In the genomic region with DNA sequence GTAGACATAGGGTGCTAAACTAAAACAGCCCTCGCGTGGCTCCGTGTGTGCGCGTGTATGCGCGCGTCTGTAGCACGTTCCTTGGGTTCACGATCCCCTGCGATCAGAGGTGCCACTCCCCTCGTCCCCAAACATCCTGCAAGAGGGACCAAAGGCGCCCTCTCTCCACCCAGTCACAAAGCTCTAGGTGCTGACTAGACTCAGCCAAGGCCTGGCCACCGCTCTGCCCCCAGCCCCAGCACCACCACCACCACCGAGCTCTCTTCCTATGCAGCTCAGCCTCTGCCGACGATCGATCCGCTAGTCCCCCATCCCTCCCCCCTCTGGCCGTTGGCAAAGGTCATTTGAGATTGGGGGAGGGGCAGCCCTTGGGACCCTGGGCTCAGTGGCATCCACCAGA, we compare ENCODE assay signal across 14 mouse cellular contexts. TPM values are rescaled to one million over a fixed set of nuclear protein-coding genes. Genes with fewer than 3 reads are reported as not detected.
DNase-seq lines count a peak whose midpoint lies in the region; ATAC-seq and TF ChIP-seq lines count a peak whose summit lies in the region.
"Had no signal": no experiment of that assay in that cellular context is flagged by ENCODE, and none has a peak within 500 bp of the region (broad histone marks: within the 10 kb centered on the region; RNA-seq: fewer than 3 reads in every experiment).

No protein-coding gene starts in this region.

- H3K27ac ChIP-seq in heart, embryonic 16.5 days (ENCODE audit: low read length), result no peak overlapping the region
- 0 out of 2 replicates have a peak overlapping the region, but pooled peaks have one; percentile 27 for H3K27ac ChIP-seq in hindbrain, embryonic 14.5 days
- peak overlapping the region; percentile 69; the same call in 1 of the 2 replicates for H3K27ac ChIP-seq in midbrain, embryonic 10.5 days (replicated peaks)
- H3K27ac ChIP-seq in stomach, embryonic 15.5 days, result no peak overlapping the region
- H3K27ac ChIP-seq in intestine, postnatal 0 days (ENCODE audit: low read depth, low read length), result no peak overlapping the region

- WGBS in heart, embryonic 16.5 days, result 1% methylated on average over 20 of the region's 20 CpGs
- under 1% methylated on average over 20 of the region's 20 CpGs for WGBS in hindbrain, embryonic 14.5 days
- under 1% methylated on average over 20 of the region's 20 CpGs for whole genome bisulfite sequencing in midbrain, embryonic 10.5 days
- WGBS in stomach, embryonic 15.5 days, result 1% methylated on average over 20 of the region's 20 CpGs
- under 1% methylated on average over 20 of the region's 20 CpGs for WGBS in intestine, postnatal 0 days

- peaks cover 95% of the 10 kb centered on the region for H3K27me3 ChIP-seq in heart, embryonic 16.5 days (ENCODE audit: control insufficient read depth, insufficient read depth, low read length)
- H3K27me3 ChIP-seq in hindbrain, embryonic 14.5 days (ENCODE audit: control insufficient read depth, insufficient read depth, low read length), result peaks cover 97% of the 10 kb centered on the region
- H3K27me3 ChIP-seq in midbrain, embryonic 10.5 days (ENCODE audit: low read depth, poor library complexity, severe bottlenecking), result peaks cover 100% of the 10 kb centered on the region
- peaks cover 96% of the 10 kb centered on the region for H3K27me3 ChIP-seq in stomach, embryonic 15.5 days (replicated peaks)
- H3K27me3 ChIP-seq in intestine, postnatal 0 days (replicated peaks; ENCODE audit: control insufficient read depth, insufficient read depth, low read length), result peaks cover 97% of the 10 kb centered on the region

- no peak overlapping the region for H3K4me2 ChIP-seq in heart, embryonic 16.5 days (ENCODE audit: low read depth, low read length)
- peak overlapping the region; percentile 60 for H3K4me2 ChIP-seq in hindbrain, embryonic 14.5 days (replicated peaks)
- H3K4me2 ChIP-seq in stomach, embryonic 15.5 days, result peak overlapping the region; percentile 92
- no peak overlapping the region for H3K4me2 ChIP-seq in intestine, postnatal 0 days (replicated peaks; ENCODE audit: low read depth)

- H3K4me3 ChIP-seq in heart, embryonic 16.5 days (ENCODE audit: low read length), result peak overlapping the region; percentile 51
- H3K4me3 ChIP-seq in hindbrain, embryonic 14.5 days (replicated peaks; ENCODE audit: low read length), result peak overlapping the region; percentile 39
- H3K4me3 ChIP-seq in midbrain, embryonic 10.5 days, result peak overlapping the region; percentile 55
- H3K4me3 ChIP-seq in stomach, embryonic 15.5 days (replicated peaks), result peak overlapping the region; percentile 46
- no peak overlapping the region for H3K4me3 ChIP-seq in intestine, postnatal 0 days (ENCODE audit: low read depth, low read length)

- TF ChIP-seq CTCF in intestine, postnatal 0 days (IDR thresholded peaks at IDR 0.05; ENCODE audit: low read depth), result no peak

- no peak for ATAC-seq in heart, embryonic 16.5 days (replicated peaks; ENCODE audit: extremely low read depth, insufficient read depth, low FRiP score)
- no peak for ATAC-seq in hindbrain, embryonic 14.5 days (ENCODE audit: low FRiP score)
- no peak for ATAC-seq in stomach, embryonic 15.5 days (ENCODE audit: insufficient read depth, low FRiP score, low read depth)
- no peak for ATAC-seq in intestine, postnatal 0 days

- H3K4me1 ChIP-seq in heart, embryonic 16.5 days (ENCODE audit: control insufficient read depth, insufficient read depth, low read length), result peaks cover 12% of the 10 kb centered on the region
- peaks cover 12% of the 10 kb centered on the region; the same call in 1 of the 2 replicates for H3K4me1 ChIP-seq in hindbrain, embryonic 14.5 days (replicated peaks; ENCODE audit: control insufficient read depth, insufficient read depth, low read length)
- H3K4me1 ChIP-seq in midbrain, embryonic 10.5 days, result peaks cover 49% of the 10 kb centered on the region
- peaks cover 32% of the 10 kb centered on the region for H3K4me1 ChIP-seq in stomach, embryonic 15.5 days
- H3K4me1 ChIP-seq in intestine, postnatal 0 days (replicated peaks; ENCODE audit: control insufficient read depth, insufficient read depth, low read length), result no peaks in the 10 kb centered on the region

- DNase-seq in heart, postnatal 10 days, result no peak
- no peak for DNase-seq in hindbrain, embryonic 14.5 days (ENCODE audit: low spot score)
- DNase-seq in midbrain, embryonic 10.5 days (ENCODE audit: low spot score), result peak; percentile 49
- DNase-seq in right cerebral cortex, postnatal 25 days, result no peak
- no peak for DNase-seq in frontal cortex, postnatal 25 days (ENCODE audit: low spot score in 2 of 2)
- DNase-seq: embryo, embryonic 11 days; lung, postnatal 14 days; right cerebral cortex, postnatal 14 days; thymus, adult 18-20 months had no signal

- intact Hi-C loops in heart, postnatal 10 days (cut with DNase I), result no loop called here

- H3K9me3 ChIP-seq in heart, embryonic 16.5 days (replicated peaks; ENCODE audit: control insufficient read depth, low read length), result no peaks in the 10 kb centered on the region
- H3K9me3 ChIP-seq in hindbrain, embryonic 14.5 days (ENCODE audit: control insufficient read depth, low read length), result no peaks in the 10 kb centered on the region
- no peaks in the 10 kb centered on the region for H3K9me3 ChIP-seq in midbrain, embryonic 10.5 days (replicated peaks)
- no peaks in the 10 kb centered on the region for H3K9me3 ChIP-seq in stomach, embryonic 15.5 days
- no peaks in the 10 kb centered on the region for H3K9me3 ChIP-seq in intestine, postnatal 0 days (ENCODE audit: control insufficient read depth)

- H3K36me3 ChIP-seq in heart, embryonic 16.5 days (ENCODE audit: control insufficient read depth, insufficient read depth), result no peaks in the 10 kb centered on the region
- no peaks in the 10 kb centered on the region for H3K36me3 ChIP-seq in hindbrain, embryonic 14.5 days (replicated peaks; ENCODE audit: control insufficient read depth, insufficient read depth)
- H3K36me3 ChIP-seq in midbrain, embryonic 10.5 days, result no peaks in the 10 kb centered on the region
- no peaks in the 10 kb centered on the region for H3K36me3 ChIP-seq in stomach, embryonic 15.5 days
- no peaks in the 10 kb centered on the region for H3K36me3 ChIP-seq in intestine, postnatal 0 days (ENCODE audit: control insufficient read depth, insufficient read depth)

- no peak overlapping the region for H3K9ac ChIP-seq in heart, embryonic 16.5 days (ENCODE audit: low read length)
- peak overlapping the region; percentile 51; the same call in 1 of the 2 replicates for H3K9ac ChIP-seq in hindbrain, embryonic 14.5 days
- H3K9ac ChIP-seq in stomach, embryonic 15.5 days, result no peak overlapping the region
- H3K9ac ChIP-seq in intestine, postnatal 0 days (ENCODE audit: low read depth, low read length), result no peak overlapping the region

RNA-seq across cellular contexts. Expression of a gene that starts 1.8 kb away (rescaled TPM):
- polyA plus RNA-seq in heart, embryonic 16.5 days (2015; fragmentation: Nextera tagmentation; extraction: Ambion mirVana), result not detected in 2 replicates
- total RNA-seq in heart, postnatal 10 days (2021), result not detected
- polyA plus RNA-seq in hindbrain, embryonic 14.5 days (2014; fragmentation: Nextera tagmentation; extraction: Ambion mirVana), result 1.5 and 2.3 TPM in 2 replicates
- 1.4 and 2.1 TPM in 2 replicates for polyA plus RNA-seq in midbrain, embryonic 10.5 days (2016; fragmentation: Nextera tagmentation; extraction: Ambion mirVana)
- polyA plus RNA-seq in stomach, embryonic 15.5 days (2015; fragmentation: Nextera tagmentation; extraction: Ambion mirVana), result 0.18 and 0.21 TPM in 2 replicates
- 0.05 and 0.09 TPM in 2 replicates for polyA plus RNA-seq in intestine, postnatal 0 days (2015; fragmentation: Nextera tagmentation; extraction: Ambion mirVana)
- total RNA-seq: gastrocnemius, adult 8-10 months; layer of hippocampus, postnatal 25 days had no signal

RNA-seq across cellular contexts. Expression of a gene that starts 42.5 kb away (rescaled TPM):
- 0.03 and 0.04 TPM in 2 replicates for polyA plus RNA-seq in heart, embryonic 16.5 days (2015; fragmentation: Nextera tagmentation; extraction: Ambion mirVana)
- total RNA-seq in heart, postnatal 10 days (2021), result not detected
- 0.87 and 1.1 TPM in 2 replicates for polyA plus RNA-seq in hindbrain, embryonic 14.5 days (2014; fragmentation: Nextera tagmentation; extraction: Ambion mirVana)
- polyA plus RNA-seq in midbrain, embryonic 10.5 days (2016; fragmentation: Nextera tagmentation; extraction: Ambion mirVana), result 0.41 and 0.79 TPM in 2 replicates
- polyA plus RNA-seq in stomach, embryonic 15.5 days (2015; fragmentation: Nextera tagmentation; extraction: Ambion mirVana), result 0.19 and 0.32 TPM in 2 replicates
- polyA plus RNA-seq in intestine, postnatal 0 days (2015; fragmentation: Nextera tagmentation; extraction: Ambion mirVana), result 0.03 TPM in 2 replicates
- total RNA-seq: gastrocnemius, adult 8-10 months had no signal

Comparison
In these comparisons a context has a peak if more than half of its experiments do, and no peak if none do; other contexts are left out.
1. H3K27ac ChIP-seq: peak in hindbrain, embryonic 14.5 days (single experiment) and midbrain, embryonic 10.5 days (single experiment); none in heart, embryonic 16.5 days (single experiment), stomach, embryonic 15.5 days (single experiment) and intestine, postnatal 0 days (single experiment).
2. H3K4me2 ChIP-seq: peak in hindbrain, embryonic 14.5 days (single experiment) and stomach, embryonic 15.5 days (single experiment); none in heart, embryonic 16.5 days (single experiment) and intestine, postnatal 0 days (single experiment).